Mouse (Mus musculus) thymus, adult 2 months (tissue): Measurements from ENCODE around the gene Mob1a. TPM values are rescaled to one million over a fixed set of nuclear protein-coding genes. Genes with fewer than 3 reads are reported as not detected.
"Not testable (repeated sequence)": the region's sequence is repeated elsewhere in the genome, so short reads cannot be mapped to it uniquely, and the experiment has no call there.

Source experiments
- DNase-seq: peaks from one replicate; pipeline ENCODE4 v3.0.0; 2021
- H3K27ac ChIP-seq: fragments of 200-500 bp; 2 replicates; pipeline ENCODE4 v1.5.1; 2012; ENCODE audit warnings: low read length, control low read depth; ENCODE audit not compliant: control insufficient read depth, insufficient read depth
- H3K27me3 ChIP-seq: fragments of 200-500 bp; 2 replicates; pipeline ENCODE4 v1.6.1; 2012; ENCODE audit warnings: mild to moderate bottlenecking, low read length, moderate library complexity, mixed read lengths; ENCODE audit not compliant: control insufficient read depth, insufficient read depth
- H3K36me3 ChIP-seq: fragments of 200-500 bp; 2 replicates; pipeline ENCODE4 v1.6.1; 2012; ENCODE audit warnings: mild to moderate bottlenecking, low read length, moderate library complexity; ENCODE audit not compliant: control insufficient read depth, insufficient read depth
- H3K4me1 ChIP-seq: fragments of 200-500 bp; replicated peaks from 2 replicates; pipeline ENCODE4 v1.6.1; 2012; ENCODE audit warnings: low read length; ENCODE audit not compliant: control insufficient read depth, insufficient read depth
- H3K4me3 ChIP-seq: fragments of 200-500 bp; 2 replicates; pipeline ENCODE4 v1.5.1; 2012; ENCODE audit warnings: mild to moderate bottlenecking, low read length, control low read depth, moderate library complexity; ENCODE audit not compliant: control insufficient read depth, insufficient read depth
- CTCF ChIP-seq: fragments of 200-500 bp; IDR thresholded peaks from 2 replicates; pipeline ENCODE4 v1.5.1; 2012; ENCODE audit warnings: mild to moderate bottlenecking, control low read depth, low read length, moderate library complexity, borderline replicate concordance; ENCODE audit not compliant: control insufficient read depth, poor library complexity, insufficient read depth; ENCODE audit errors: extremely low read depth
- POLR2A ChIP-seq: fragments of 200-500 bp; IDR thresholded peaks from 2 replicates; pipeline ENCODE4 v1.6.1; 2012; ENCODE audit warnings: mild to moderate bottlenecking, low read length, control low read depth, moderate library complexity; ENCODE audit not compliant: control insufficient read depth, poor library complexity, insufficient read depth; ENCODE audit errors: extremely low read depth
- WGBS: fragments of 180-500 bp; shearing (Covaris S2); methylation state at CpG from one replicate; pipeline ENCODE4 v1.1.7; 2018; 5-methylcytosine and 5-hydroxymethylcytosine counted together
- polyA plus RNA-seq: library from polyadenylated mRNA; depleted of rRNA; stranded (reverse); fragments of >200 nt; gene quantifications from 2 replicates; pipeline ENCODE4 v1.2.3, GENCODE M21; 2012

Gene Mob1a
- polyA plus RNA-seq, 1 experiment = 49.1 TPM

GRCm38 (mm10) chr6:83327591-83328190 is 1.9 kb downstream of the Mob1a start:
- TF ChIP-seq CTCF (no peak), POLR2A (no peak)
- WGBS = 91% methylated on average over 3 of the region's 3 CpGs
- Histone ChIP-seq H3K36me3 (peaks cover 35% of the 10 kb centered on the region), H3K27me3 (no peaks in the 10 kb centered on the region), H3K4me3 (no peak overlapping the region), H3K27ac (no peak overlapping the region), H3K4me1 (peaks cover 5% of the 10 kb centered on the region)
- no peak for DNase-seq

- WGBS = 88% methylated on average over 3 of the region's 3 CpGs
- H3K4me3 ChIP-seq = no peak overlapping the region
- TF ChIP-seq CTCF (no peak), POLR2A (no peak)
- H3K27ac ChIP-seq = no peak overlapping the region
- DNase-seq = no peak
- H3K27me3 ChIP-seq = no peaks in the 10 kb centered on the region
- peaks cover 67% of the 10 kb centered on the region for H3K36me3 ChIP-seq
- H3K4me1 ChIP-seq = no peaks in the 10 kb centered on the region
Measured at GRCm38 (mm10) chr6:83341387-83341786, 15.6 kb downstream of the Mob1a start.

DNA sequence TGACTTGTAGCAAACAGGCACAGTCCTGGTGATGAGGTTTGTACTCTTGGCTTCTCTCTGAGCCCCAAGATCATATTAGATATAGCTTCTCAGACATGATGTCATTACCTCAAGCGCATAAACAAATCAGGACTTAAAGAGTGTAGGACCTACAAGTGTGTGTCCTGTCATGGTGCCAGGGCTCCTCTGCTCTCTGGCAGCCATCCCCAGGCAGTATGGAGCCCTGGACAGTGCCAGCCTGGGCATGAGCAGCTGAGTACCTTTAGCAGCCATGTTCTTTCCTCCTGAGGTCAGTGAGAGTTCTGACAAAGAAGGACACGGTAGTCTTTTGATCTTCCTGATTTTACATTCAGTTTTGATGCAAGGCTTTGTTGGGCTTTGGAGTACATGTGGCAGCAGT is 17.1 kb downstream of the Mob1a start:
- no peak overlapping the region for H3K27ac ChIP-seq
- no peak for TF ChIP-seq POLR2A
- TF ChIP-seq CTCF = no peak
- no peak overlapping the region for H3K4me3 ChIP-seq
- H3K36me3 ChIP-seq = peaks cover 62% of the 10 kb centered on the region
- DNase-seq = no peak
- H3K27me3 ChIP-seq = no peaks in the 10 kb centered on the region
- H3K4me1 ChIP-seq = no peaks in the 10 kb centered on the region
- 94% methylated on average over 2 of the region's 2 CpGs for WGBS

- not testable (repeated sequence) for H3K4me3 ChIP-seq, H3K27ac ChIP-seq, DNase-seq, H3K27me3 ChIP-seq
- Histone ChIP-seq H3K36me3 (peaks cover 39% of the 10 kb centered on the region), H3K4me1 (peaks cover 11% of the 10 kb centered on the region)
- WGBS = 95% methylated on average over 8 of the region's 8 CpGs
Measured at GRCm38 (mm10) chr6:83345285-83345684, 19.5 kb downstream of the Mob1a start.

DNA sequence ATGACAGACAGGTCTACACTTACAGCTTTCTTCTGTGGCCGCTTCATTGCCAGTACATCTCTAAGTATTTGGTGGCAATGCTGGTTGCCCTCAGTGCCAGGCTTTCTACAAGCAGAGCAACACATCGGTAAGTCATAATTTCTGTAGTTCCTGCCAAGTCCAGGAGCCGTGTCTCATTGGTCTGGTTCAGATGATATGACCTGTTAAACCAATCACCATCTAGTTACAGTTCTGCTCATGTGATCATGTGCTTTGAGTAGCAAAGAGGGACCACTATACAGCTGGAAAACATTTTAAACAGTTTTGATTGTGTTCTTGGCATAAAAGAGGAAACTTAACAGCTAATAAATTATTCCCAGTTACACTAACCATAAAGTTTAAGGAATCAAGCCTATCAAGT is 22.1 kb downstream of the Mob1a start:
- WGBS = 93% methylated on average over 3 of the region's 3 CpGs
- TF ChIP-seq POLR2A = no peak
- TF ChIP-seq CTCF = no peak
- Histone ChIP-seq H3K27me3 (no peaks in the 10 kb centered on the region), H3K36me3 (peaks cover 14% of the 10 kb centered on the region), H3K27ac (no peak overlapping the region), H3K4me1 (peaks cover 12% of the 10 kb centered on the region), H3K4me3 (no peak overlapping the region)
- no peak for DNase-seq

DNA sequence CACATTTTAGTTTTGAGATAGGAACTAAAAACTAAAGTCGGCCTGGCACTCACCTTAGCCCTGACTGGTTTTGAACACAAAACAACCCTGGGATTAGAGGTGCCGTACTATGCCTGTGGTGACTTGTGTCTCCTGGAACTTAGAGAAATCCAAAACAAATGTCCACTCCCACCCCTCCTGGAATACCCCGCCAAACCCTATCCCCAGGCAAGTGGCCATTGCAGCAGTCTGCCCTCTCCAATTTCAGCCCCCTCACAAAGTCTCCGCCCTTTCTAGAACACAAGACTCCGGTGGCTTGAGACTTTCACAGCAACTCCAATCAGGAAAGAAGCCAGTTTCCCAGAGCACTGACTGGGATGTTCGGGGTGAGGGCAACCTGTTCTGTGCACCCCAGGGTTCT is 23.1 kb downstream of the Mob1a start, which contains the start of gene Bola3:
Gene Bola3 (plus strand): TSS at position 275 of the 400 bp plus-strand sequence.
- Histone ChIP-seq H3K4me3 (peak within 1 kb of the TSS; percentile 71), H3K36me3 (peaks cover 9% of the 10 kb centered on the region; the same call in 1 of the 2 replicates), H3K27me3 (no peaks in the 10 kb centered on the region), H3K27ac (no peak within 1 kb of the TSS), H3K4me1 (peaks cover 12% of the 10 kb centered on the region)
- no peak for DNase-seq
- WGBS = 54% methylated on average over 6 of the region's 6 CpGs
- no peak for TF ChIP-seq CTCF
- no peak for TF ChIP-seq POLR2A
